Mouse (Mus musculus): ENCODE results near the gene Ccdc170. TPM values are rescaled to one million over a fixed set of nuclear protein-coding genes. Genes with fewer than 3 reads are reported as not detected.
"Not testable (repeated sequence)": the region's sequence is repeated elsewhere in the genome, so short reads cannot be mapped to it uniquely, and the experiment has no call there.

Gene Ccdc170
- total RNA-seq, 2 experiments from 2014 or later, result 0.33 to 0.43 TPM

GRCm38 (mm10) chr10:4600796-4601474 lies 118.6 kb downstream of the Ccdc170 start:
- no peak for DNase-seq

- DNase-seq, result not testable (repeated sequence)
Observed at GRCm38 (mm10) chr10:4601612-4602011, 119.3 kb downstream of the Ccdc170 start.

- DNase-seq, result no peak
Observed at GRCm38 (mm10) chr10:4602466-4602865, 120.2 kb downstream of the Ccdc170 start.

GRCm38 (mm10) chr10:4604527-4605209 lies 122.4 kb downstream of the Ccdc170 start:
- no peak for DNase-seq

- no peak for DNase-seq
Observed at GRCm38 (mm10) chr10:4610234-4610633, 127.9 kb downstream of the Ccdc170 start.

GRCm38 (mm10) chr10:4611386-4612155 lies 129.3 kb downstream of the Ccdc170 start, which contains the start of gene Esr1:
Esr1 (plus strand) TSS chr10:4611593.
- DNase-seq, result no peak

Other genes with a start within 250 kb of the Ccdc170 start
- 10 to 100 TPM; 36.3 to 47.8 TPM for gene Akap12, start 216.1 kb upstream of the Ccdc170 start, total RNA-seq (2021)
- 1 to 10 TPM; 6.2 to 7.2 TPM for gene Zbtb2, start 94.4 kb upstream of the Ccdc170 start, total RNA-seq (2021)
- gene Rmnd1, start 50.1 kb upstream of the Ccdc170 start, total RNA-seq (2021), result 10 to 100 TPM; 24.3 to 31.3 TPM
- gene Armt1, start 50.0 kb upstream of the Ccdc170 start, total RNA-seq (2021), result 10 to 100 TPM; 10.4 to 11.0 TPM
- gene Esr1, start 129.1 kb downstream of the Ccdc170 start, total RNA-seq (2021), result 10 to 100 TPM; 34.5 to 39.0 TPM